Mouse (Mus musculus) small intestine, adult 2 months (tissue): ENCODE data around the gene Nsmce4a.

ENCODE experiments used
- CTCF ChIP-seq: fragments of 200-500 bp; IDR thresholded peaks from 2 replicates; pipeline ENCODE4 v1.5.1; 2012; ENCODE audit warnings: low read depth, mild to moderate bottlenecking, control low read depth, inconsistent platforms, low read length, moderate library complexity, mixed read lengths; ENCODE audit not compliant: insufficient replicate concordance, insufficient read length; ENCODE audit errors: extremely low read depth
- POLR2A ChIP-seq: fragments of 200-500 bp; IDR thresholded peaks from 2 replicates; pipeline ENCODE4 v1.6.1; 2012; ENCODE audit warnings: low read depth, mild to moderate bottlenecking, control low read depth, inconsistent platforms, low read length, moderate library complexity

DNA sequence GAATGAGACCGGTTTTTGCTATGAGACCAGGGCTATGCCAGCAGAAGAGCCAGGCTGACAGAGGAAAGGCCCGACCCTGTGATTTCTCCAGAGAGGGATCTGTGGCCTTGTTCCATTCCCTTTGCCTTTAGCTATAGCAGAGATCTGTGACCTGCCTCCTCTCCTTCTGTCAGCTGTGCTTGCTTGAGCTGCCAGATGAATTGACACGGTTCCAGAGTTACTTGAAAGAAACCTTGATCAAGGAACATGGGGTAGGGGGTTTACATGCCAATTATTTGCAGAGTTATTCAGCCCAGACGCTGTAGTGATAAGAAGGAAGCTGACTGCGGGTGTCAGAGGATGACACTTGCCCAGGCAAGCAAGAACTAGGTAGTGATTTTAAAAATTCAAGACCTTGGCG lies 24.6 kb upstream of the Nsmce4a start:
- no peak for TF ChIP-seq CTCF
- TF ChIP-seq POLR2A: no peak
